Mouse (Mus musculus): ENCODE measurements at regions not wholly inside any gene's neighbourhood (a gene's known extent, or its start where the extent isn't known, plus 50 kb on each side); places are given as distances from the start of the nearest gene placed in this dataset.

GRCm38 (mm10) chr6:76825953-76826352 lies 328.4 kb upstream of the Gm9008 start:
- DNase-seq = no peak

GRCm38 (mm10) chr6:76802969-76803368 lies 305.4 kb upstream of the Gm9008 start:
- DNase-seq = no peak

- no peak for DNase-seq
Observed at GRCm38 (mm10) chr6:76780168-76780567, 282.6 kb upstream of the Gm9008 start.

- DNase-seq = no peak
Observed at GRCm38 (mm10) chr6:76778201-76778600, 280.6 kb upstream of the Gm9008 start.

GRCm38 (mm10) chr6:76777080-76777479 lies 279.5 kb upstream of the Gm9008 start:
- DNase-seq = no peak

GRCm38 (mm10) chr6:76763852-76764251 lies 266.3 kb upstream of the Gm9008 start:
- DNase-seq = no peak

- peak; percentile 20 to 24 for DNase-seq
Observed at GRCm38 (mm10) chr6:76754867-76755266, 257.3 kb upstream of the Gm9008 start.
